Mouse (Mus musculus) thymus, postnatal 36 days (tissue): Measurements from ENCODE around the gene Rock2.

Experiments used
- DNase-seq, 2 experiments: peaks; one replicate each; pipeline ENCODE4 v3.0.0; 2022; ENCODE audit warnings: mixed read lengths in 2 of 2

Rock2 gene

GRCm38 (mm10) chr12:16903949-16904635 is 9.4 kb downstream of the Rock2 start:
- DNase-seq = no peak

DNA sequence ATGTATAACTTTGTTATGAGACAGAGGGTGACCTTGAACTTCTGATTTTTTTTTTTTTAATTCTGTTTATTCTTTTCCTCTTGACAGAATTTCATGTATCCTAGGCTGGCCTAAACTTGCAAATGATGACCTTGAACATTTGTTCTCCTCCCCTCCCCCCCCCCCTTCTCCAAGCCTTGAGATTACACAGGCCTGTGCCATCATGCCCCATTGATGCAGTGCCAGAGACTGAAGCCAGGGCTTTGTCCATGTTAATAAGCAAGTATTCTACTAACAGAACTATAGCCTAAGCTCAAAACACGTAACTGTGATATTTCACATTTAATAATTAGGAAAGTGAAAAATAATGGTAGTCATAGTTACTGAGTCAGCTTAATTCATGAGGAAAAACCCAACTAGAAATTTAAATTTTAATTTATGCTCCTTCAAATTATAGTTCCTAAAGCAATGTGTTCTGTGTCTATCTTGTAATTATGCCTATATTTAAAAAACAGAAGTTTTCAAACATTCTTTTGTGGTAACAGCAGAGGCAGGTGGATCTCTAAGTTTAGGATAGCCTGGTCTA is 12.7 kb downstream of the Rock2 start:
- DNase-seq = no peak

DNA sequence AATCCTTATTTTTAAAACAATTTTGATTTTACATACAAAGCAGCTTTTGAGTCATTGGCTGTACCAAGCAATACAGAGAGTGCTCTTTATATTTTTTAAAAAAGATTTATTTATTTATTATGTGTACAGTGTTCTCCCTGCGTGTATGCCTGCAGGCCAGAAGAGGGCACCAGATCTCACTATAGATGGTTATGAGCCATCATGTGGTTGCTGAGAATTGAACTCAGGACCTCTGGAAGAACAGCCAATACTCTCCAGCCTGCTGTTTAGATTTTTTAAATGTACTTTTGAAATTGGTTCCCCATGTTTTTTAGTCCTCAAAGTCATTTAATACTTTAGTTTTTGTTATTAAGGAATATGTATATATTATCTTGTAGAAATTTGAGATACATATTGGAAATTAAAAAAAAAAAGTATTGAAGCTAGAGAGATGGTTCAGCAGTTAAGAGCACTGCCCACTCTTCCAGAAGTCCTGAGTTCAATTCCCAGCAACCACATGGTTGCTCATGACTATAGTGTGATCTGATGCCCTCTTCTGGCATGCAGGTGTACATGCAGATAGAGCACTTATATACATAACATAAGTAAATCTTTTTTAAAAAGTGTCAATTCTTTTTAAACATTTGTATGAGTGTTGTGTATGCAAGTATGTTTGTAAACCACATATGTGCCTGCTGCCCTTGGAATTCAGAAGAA is 13.4 kb downstream of the Rock2 start:
- no peak for DNase-seq

- no peak for DNase-seq
Observed at GRCm38 (mm10) chr12:16911524-16911923, 16.8 kb downstream of the Rock2 start.

DNA sequence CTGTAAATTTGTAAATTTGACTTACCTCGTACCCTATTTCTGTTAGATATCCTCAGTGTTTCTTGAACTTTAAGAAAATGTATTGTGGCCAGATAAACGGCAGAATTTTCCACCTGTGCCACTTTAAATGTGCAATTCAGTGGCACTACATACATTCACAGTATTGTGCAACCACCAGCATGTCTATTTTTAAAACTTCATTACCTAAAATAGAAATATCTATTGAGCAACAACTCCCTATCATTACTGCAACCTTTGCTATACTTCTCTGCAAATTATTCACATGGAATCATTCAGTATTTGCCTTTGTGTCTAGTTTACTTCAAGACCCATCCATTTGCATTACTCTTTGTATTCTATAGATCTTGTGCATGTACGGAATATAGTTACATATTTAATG is 17.9 kb downstream of the Rock2 start:
- no peak for DNase-seq

GRCm38 (mm10) chr12:16920186-16920860 is 25.6 kb downstream of the Rock2 start:
- no peak for DNase-seq

GRCm38 (mm10) chr12:16927889-16928288 is 33.2 kb downstream of the Rock2 start:
- no peak for DNase-seq

DNA sequence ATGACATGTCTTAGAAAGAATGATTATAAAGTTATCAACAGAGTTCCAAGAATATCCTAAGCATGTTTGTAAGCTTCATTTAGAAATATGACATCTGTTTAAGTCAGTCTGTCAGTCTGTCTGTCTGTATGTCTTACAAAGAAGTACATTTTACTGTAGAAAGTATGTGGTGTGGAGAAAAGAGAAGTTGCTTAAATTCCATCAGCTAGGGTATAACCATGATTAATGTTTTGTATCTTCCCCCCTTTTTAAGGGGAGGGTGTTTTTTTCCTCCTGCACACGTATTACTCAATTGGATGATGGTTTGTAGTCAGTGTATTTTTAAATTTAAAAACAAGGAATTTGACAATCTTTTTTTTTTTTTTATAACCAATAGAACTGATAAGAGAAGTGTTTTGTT is 39.7 kb downstream of the Rock2 start:
- DNase-seq = no peak

DNA sequence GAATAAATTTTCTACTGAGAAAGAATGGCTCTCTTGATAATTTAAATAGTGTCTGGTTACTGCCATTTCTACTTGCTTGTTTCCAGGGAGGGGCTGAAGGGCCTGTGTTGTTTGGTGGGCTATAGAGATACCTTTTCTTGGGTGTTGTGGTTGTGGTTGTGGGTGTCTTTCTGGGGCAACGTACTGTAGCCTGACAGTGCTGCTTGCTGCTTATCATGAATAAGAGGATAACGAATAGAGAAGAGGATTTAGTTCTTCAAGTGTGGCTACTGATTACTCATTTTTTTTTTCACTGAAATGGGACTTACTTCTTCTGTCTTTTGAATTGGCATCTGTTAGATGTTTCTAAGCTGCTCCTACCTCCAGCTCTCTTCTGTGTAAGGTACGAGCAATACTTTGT is 47.3 kb downstream of the Rock2 start:
- DNase-seq = no peak

GRCm38 (mm10) chr12:16948239-16948638 is 53.5 kb downstream of the Rock2 start:
- no peak for DNase-seq

DNA sequence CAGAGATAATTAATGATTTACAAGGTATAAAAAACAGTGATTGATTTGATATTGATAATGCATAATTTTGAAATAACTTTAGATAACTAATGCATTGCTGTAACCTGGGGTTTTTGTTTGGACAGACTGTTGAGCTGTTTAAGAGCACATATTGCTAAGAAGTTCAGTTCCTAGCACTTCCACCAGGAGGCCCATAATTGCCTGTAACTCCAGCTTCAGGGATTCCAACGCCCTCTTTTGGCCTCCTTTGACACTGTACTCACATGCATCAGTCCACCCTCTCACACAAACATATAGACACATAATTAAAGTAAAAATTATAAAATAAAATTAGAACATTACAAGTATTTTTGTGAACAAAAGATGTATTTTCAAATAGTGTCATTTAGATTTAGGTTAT is 64.2 kb downstream of the Rock2 start:
- DNase-seq = peak; percentile 2 to 5

GRCm38 (mm10) chr12:16963354-16963753 is 68.7 kb downstream of the Rock2 start:
- DNase-seq = no peak

- DNase-seq = no peak
Observed at GRCm38 (mm10) chr12:16966811-16967210, 72.1 kb downstream of the Rock2 start.

DNA sequence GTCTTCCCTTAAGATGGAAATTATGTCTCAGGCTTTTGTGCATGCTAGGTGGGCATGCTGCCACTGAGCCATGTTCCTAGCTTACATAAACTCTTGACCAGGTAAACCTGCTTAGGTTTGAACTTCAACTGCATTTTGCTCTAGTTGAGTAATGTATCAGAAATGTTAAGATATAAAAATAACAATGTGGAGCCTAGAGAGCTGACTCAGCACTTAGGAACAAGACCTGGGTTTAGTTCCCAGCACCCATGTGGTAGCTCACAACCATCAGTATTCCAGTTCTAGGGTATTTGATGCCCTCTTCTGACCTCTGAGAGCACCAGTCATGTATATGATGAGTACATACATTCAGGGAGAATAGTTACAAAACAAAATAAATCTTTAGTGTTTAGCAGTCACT is 82.4 kb downstream of the Rock2 start:
- no peak for DNase-seq

- DNase-seq = no peak
Observed at GRCm38 (mm10) chr12:16985778-16986177, 91.1 kb downstream of the Rock2 start.

GRCm38 (mm10) chr12:16991376-16991775 is 96.7 kb downstream of the Rock2 start:
- no peak for DNase-seq

GRCm38 (mm10) chr12:16992355-16992754 is 97.7 kb downstream of the Rock2 start:
- DNase-seq = no peak

GRCm38 (mm10) chr12:16994291-16994690 is 99.6 kb downstream of the Rock2 start:
- DNase-seq = no peak

DNA sequence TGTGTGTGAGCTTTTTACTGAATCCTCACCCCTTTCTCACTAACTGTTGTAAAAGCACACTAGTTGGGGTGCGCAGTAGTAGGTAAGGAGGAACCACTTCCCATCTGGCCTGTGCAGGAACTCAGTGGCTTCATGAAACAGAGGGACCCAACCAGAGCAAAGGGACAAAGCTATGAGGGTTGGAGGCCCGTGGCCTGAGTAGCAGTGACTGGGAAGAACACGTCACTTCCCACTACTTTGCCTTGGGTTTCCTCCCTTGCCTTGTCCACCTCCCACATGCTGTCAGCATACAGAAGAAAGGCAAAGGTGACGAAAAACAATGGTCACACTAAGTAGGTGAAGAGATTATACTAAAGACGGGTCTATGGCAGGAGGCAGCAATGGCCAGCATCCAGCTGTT is 101.6 kb downstream of the Rock2 start:
- DNase-seq = no peak

- no peak for DNase-seq
Observed at GRCm38 (mm10) chr12:16996886-16997462, 102.3 kb downstream of the Rock2 start.

- DNase-seq = peak; percentile 18 to 25
Observed at GRCm38 (mm10) chr12:16999146-16999545, 104.5 kb downstream of the Rock2 start.

- DNase-seq = peak; percentile 93 to 94
Observed at GRCm38 (mm10) chr12:16999739-17000497, 105.2 kb downstream of the Rock2 start, which contains the start of gene Pqlc3. Pqlc3 (minus strand) TSS chr12:17000408.
